Mouse (Mus musculus): ENCODE measurements around the gene Gpr152.

DNA sequence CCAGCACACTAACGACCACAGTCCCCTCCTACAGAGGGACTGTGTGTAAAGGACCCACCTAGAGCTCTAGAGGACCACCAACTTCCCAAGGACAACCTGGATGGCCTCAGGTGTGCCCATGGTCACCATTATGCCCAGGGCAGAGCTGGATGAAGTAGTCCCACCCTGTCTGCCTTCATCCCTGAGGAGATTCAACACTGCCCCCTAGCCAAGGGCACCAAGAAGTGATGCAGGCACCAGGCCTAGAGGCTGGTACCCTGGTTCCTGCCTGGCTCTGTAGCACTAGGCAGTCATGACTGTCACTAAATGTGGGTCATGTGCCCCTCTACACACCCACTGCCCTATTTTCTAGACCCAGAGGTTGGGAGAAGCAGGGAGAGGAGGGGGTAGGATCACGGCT, 7.8 kb upstream of the Gpr152 start:
- TF ChIP-seq CTCF (IDR thresholded peaks at IDR 0.05; ENCODE audit: low read depth, low read length): no peak
- no peak for TF ChIP-seq POLR2A (IDR thresholded peaks at IDR 0.05; ENCODE audit: insufficient read depth, low read length)
- no peak for TF ChIP-seq EP300 (IDR thresholded peaks at IDR 0.05; ENCODE audit: insufficient read depth, low read depth, low read length)

All from ES-Bruce4 (cell line).